Mouse (Mus musculus) thymus, postnatal 10 days (tissue): Measurements from ENCODE around the gene Nin.
"Not testable (repeated sequence)": the region's sequence is repeated elsewhere in the genome, so short reads cannot be mapped to it uniquely, and the experiment has no call there.

Experiments
- DNase-seq, 2 experiments: peaks; one replicate each; pipeline ENCODE4 v3.0.0; 2021; ENCODE audit warnings: low spot score in 2 of 2

Nin gene

GRCm38 (mm10) chr12:70113351-70113750, at the start of gene Nin:
TSS of gene Nin (minus strand) at chr12:70113717.
- DNase-seq, result no peak

- no peak for DNase-seq
Observed at GRCm38 (mm10) chr12:70161057-70161456, 47.5 kb upstream of the Nin start.

- no peak for DNase-seq
Observed at GRCm38 (mm10) chr12:70157292-70158066, 44.0 kb upstream of the Nin start.

GRCm38 (mm10) chr12:70156222-70156621, 42.7 kb upstream of the Nin start:
- DNase-seq, result no peak

- no peak for DNase-seq
Observed at GRCm38 (mm10) chr12:70153842-70154241, 40.3 kb upstream of the Nin start, which contains the start of gene Abhd12b. TSS of gene Abhd12b (plus strand) at chr12:70154142.

- DNase-seq, result peak; percentile 36 to 54
Observed at GRCm38 (mm10) chr12:70148631-70149265, 35.2 kb upstream of the Nin start.

GRCm38 (mm10) chr12:70147986-70148630, 34.6 kb upstream of the Nin start:
- peak in 1 of 2 experiments; percentile 8 for DNase-seq

- no peak for DNase-seq
Observed at GRCm38 (mm10) chr12:70145586-70145985, 32.1 kb upstream of the Nin start.

- peak; percentile 36 to 78 for DNase-seq
Observed at GRCm38 (mm10) chr12:70144637-70145448, 31.3 kb upstream of the Nin start.

- not testable (repeated sequence) for DNase-seq
Observed at GRCm38 (mm10) chr12:70144106-70144587, 30.6 kb upstream of the Nin start.

GRCm38 (mm10) chr12:70140993-70141576, 27.6 kb upstream of the Nin start:
- no peak for DNase-seq

GRCm38 (mm10) chr12:70140542-70140941, 27.0 kb upstream of the Nin start:
- DNase-seq, result no peak

- no peak for DNase-seq
Observed at GRCm38 (mm10) chr12:70139871-70140270, 26.4 kb upstream of the Nin start.

- no peak for DNase-seq
Observed at GRCm38 (mm10) chr12:70137626-70138025, 24.1 kb upstream of the Nin start.

GRCm38 (mm10) chr12:70137095-70137494, 23.6 kb upstream of the Nin start:
- no peak for DNase-seq

GRCm38 (mm10) chr12:70136185-70136756, 22.8 kb upstream of the Nin start:
- peak; percentile 41 to 58 for DNase-seq

GRCm38 (mm10) chr12:70134627-70135235, 21.2 kb upstream of the Nin start:
- DNase-seq, result no peak

GRCm38 (mm10) chr12:70131042-70131675, 17.6 kb upstream of the Nin start:
- peak in 1 of 2 experiments; percentile 43 for DNase-seq

GRCm38 (mm10) chr12:70129105-70129504, 15.6 kb upstream of the Nin start:
- DNase-seq, result peak in 1 of 2 experiments; percentile 47

GRCm38 (mm10) chr12:70126626-70127025, 13.1 kb upstream of the Nin start:
- DNase-seq, result no peak
